Mouse (Mus musculus): ENCODE results near the gene Usp42. TPM values are rescaled to one million over a fixed set of nuclear protein-coding genes. Genes with fewer than 3 reads are reported as not detected.

Usp42 gene
- polyA plus RNA-seq, 1 experiment from 2014 or later: 31.0 TPM

GRCm38 (mm10) chr5:143670740-143671415, 61.2 kb downstream of the Usp42 start:
- DNase-seq (ENCODE audit: low spot score): no peak
- Histone ChIP-seq H3K4me2 (ENCODE audit: low read depth, low read length) (no peak overlapping the region), H3K9ac (replicated peaks; ENCODE audit: low read length) (no peak overlapping the region), H3K9me3 (replicated peaks; ENCODE audit: control insufficient read depth, low read length) (no peaks in the 10 kb centered on the region), H3K36me3 (replicated peaks; ENCODE audit: control insufficient read depth, insufficient read depth, low read depth, low read length) (no peaks in the 10 kb centered on the region), H3K27ac (replicated peaks; ENCODE audit: low read depth, low read length) (no peak overlapping the region), H3K4me1 (ENCODE audit: control insufficient read depth, insufficient read depth, low read length) (no peaks in the 10 kb centered on the region), H3K4me3 (ENCODE audit: low read depth, low read length) (no peak overlapping the region), H3K27me3 (ENCODE audit: control insufficient read depth, insufficient read depth, low read length) (no peaks in the 10 kb centered on the region)
- ATAC-seq (replicated peaks; ENCODE audit: insufficient number of reproducible peaks, low FRiP score, low TSS enrichment, low read depth): no peak
- WGBS: 83% methylated on average over 6 of the region's 6 CpGs

- no peak for DNase-seq (ENCODE audit: low spot score)
- Histone ChIP-seq H3K27ac (replicated peaks; ENCODE audit: low read depth, low read length) (no peak overlapping the region), H3K9ac (replicated peaks; ENCODE audit: low read length) (no peak overlapping the region), H3K4me1 (ENCODE audit: control insufficient read depth, insufficient read depth, low read length) (no peaks in the 10 kb centered on the region), H3K4me2 (ENCODE audit: low read depth, low read length) (no peak overlapping the region), H3K4me3 (ENCODE audit: low read depth, low read length) (no peak overlapping the region), H3K9me3 (replicated peaks; ENCODE audit: control insufficient read depth, low read length) (no peaks in the 10 kb centered on the region), H3K27me3 (ENCODE audit: control insufficient read depth, insufficient read depth, low read length) (no peaks in the 10 kb centered on the region), H3K36me3 (replicated peaks; ENCODE audit: control insufficient read depth, insufficient read depth, low read depth, low read length) (no peaks in the 10 kb centered on the region)
- 54% methylated on average over 2 of the region's 2 CpGs for WGBS
- no peak for ATAC-seq (replicated peaks; ENCODE audit: insufficient number of reproducible peaks, low FRiP score, low TSS enrichment, low read depth)
Observed at GRCm38 (mm10) chr5:143669839-143670238, 62.2 kb downstream of the Usp42 start.

- H3K9me3 ChIP-seq (replicated peaks; ENCODE audit: control insufficient read depth, low read length): no peaks in the 10 kb centered on the region
- no peak overlapping the region for H3K27ac ChIP-seq (replicated peaks; ENCODE audit: low read depth, low read length)
- no peaks in the 10 kb centered on the region for H3K36me3 ChIP-seq (replicated peaks; ENCODE audit: control insufficient read depth, insufficient read depth, low read depth, low read length)
- H3K4me3 ChIP-seq (ENCODE audit: low read depth, low read length): no peak overlapping the region
- H3K4me2 ChIP-seq (ENCODE audit: low read depth, low read length): no peak overlapping the region
- no peak for ATAC-seq (replicated peaks; ENCODE audit: insufficient number of reproducible peaks, low FRiP score, low TSS enrichment, low read depth)
- H3K4me1 ChIP-seq (ENCODE audit: control insufficient read depth, insufficient read depth, low read length): no peaks in the 10 kb centered on the region
- no peak for DNase-seq (ENCODE audit: low spot score)
- 33% methylated on average over 2 of the region's 2 CpGs for WGBS
- no peaks in the 10 kb centered on the region for H3K27me3 ChIP-seq (ENCODE audit: control insufficient read depth, insufficient read depth, low read length)
- no peak overlapping the region for H3K9ac ChIP-seq (replicated peaks; ENCODE audit: low read length)
Observed at GRCm38 (mm10) chr5:143669393-143669792, 62.7 kb downstream of the Usp42 start.

- ATAC-seq (replicated peaks; ENCODE audit: insufficient number of reproducible peaks, low FRiP score, low TSS enrichment, low read depth) (no peak), DNase-seq (ENCODE audit: low spot score) (no peak)
- Histone ChIP-seq H3K36me3 (replicated peaks; ENCODE audit: control insufficient read depth, insufficient read depth, low read depth, low read length) (no peaks in the 10 kb centered on the region), H3K9ac (replicated peaks; ENCODE audit: low read length) (no peak overlapping the region), H3K27ac (replicated peaks; ENCODE audit: low read depth, low read length) (no peak overlapping the region), H3K4me3 (ENCODE audit: low read depth, low read length) (no peak overlapping the region), H3K4me1 (ENCODE audit: control insufficient read depth, insufficient read depth, low read length) (no peaks in the 10 kb centered on the region), H3K4me2 (ENCODE audit: low read depth, low read length) (no peak overlapping the region), H3K27me3 (ENCODE audit: control insufficient read depth, insufficient read depth, low read length) (no peaks in the 10 kb centered on the region), H3K9me3 (replicated peaks; ENCODE audit: control insufficient read depth, low read length) (no peaks in the 10 kb centered on the region)
- WGBS: 54% methylated on average over 2 of the region's 2 CpGs
Observed at GRCm38 (mm10) chr5:143668884-143669283, 63.2 kb downstream of the Usp42 start.

GRCm38 (mm10) chr5:143666015-143666414, 66.1 kb downstream of the Usp42 start:
- Histone ChIP-seq H3K36me3 (replicated peaks; ENCODE audit: control insufficient read depth, insufficient read depth, low read depth, low read length) (no peaks in the 10 kb centered on the region), H3K27me3 (ENCODE audit: control insufficient read depth, insufficient read depth, low read length) (no peaks in the 10 kb centered on the region), H3K4me2 (ENCODE audit: low read depth, low read length) (no peak overlapping the region), H3K4me1 (ENCODE audit: control insufficient read depth, insufficient read depth, low read length) (no peaks in the 10 kb centered on the region), H3K4me3 (ENCODE audit: low read depth, low read length) (no peak overlapping the region), H3K9ac (replicated peaks; ENCODE audit: low read length) (no peak overlapping the region), H3K27ac (replicated peaks; ENCODE audit: low read depth, low read length) (no peak overlapping the region), H3K9me3 (replicated peaks; ENCODE audit: control insufficient read depth, low read length) (no peaks in the 10 kb centered on the region)
- WGBS: 100% methylated on average over 1 of the region's 1 CpGs
- ATAC-seq (replicated peaks; ENCODE audit: insufficient number of reproducible peaks, low FRiP score, low TSS enrichment, low read depth) (no peak), DNase-seq (ENCODE audit: low spot score) (no peak)

- Histone ChIP-seq H3K4me1 (ENCODE audit: control insufficient read depth, insufficient read depth, low read length) (no peaks in the 10 kb centered on the region), H3K9ac (replicated peaks; ENCODE audit: low read length) (no peak overlapping the region), H3K4me2 (ENCODE audit: low read depth, low read length) (no peak overlapping the region), H3K27me3 (ENCODE audit: control insufficient read depth, insufficient read depth, low read length) (no peaks in the 10 kb centered on the region), H3K36me3 (replicated peaks; ENCODE audit: control insufficient read depth, insufficient read depth, low read depth, low read length) (no peaks in the 10 kb centered on the region), H3K9me3 (replicated peaks; ENCODE audit: control insufficient read depth, low read length) (no peaks in the 10 kb centered on the region), H3K27ac (replicated peaks; ENCODE audit: low read depth, low read length) (no peak overlapping the region), H3K4me3 (ENCODE audit: low read depth, low read length) (no peak overlapping the region)
- DNase-seq (ENCODE audit: low spot score): no peak
- WGBS: 89% methylated on average over 2 of the region's 2 CpGs
- ATAC-seq (replicated peaks; ENCODE audit: insufficient number of reproducible peaks, low FRiP score, low TSS enrichment, low read depth): no peak
Observed at GRCm38 (mm10) chr5:143665561-143665960, 66.5 kb downstream of the Usp42 start.

GRCm38 (mm10) chr5:143663074-143663687, 68.9 kb downstream of the Usp42 start:
- H3K36me3 ChIP-seq (replicated peaks; ENCODE audit: control insufficient read depth, insufficient read depth, low read depth, low read length): no peaks in the 10 kb centered on the region
- no peak for ATAC-seq (replicated peaks; ENCODE audit: insufficient number of reproducible peaks, low FRiP score, low TSS enrichment, low read depth)
- no peaks in the 10 kb centered on the region for H3K27me3 ChIP-seq (ENCODE audit: control insufficient read depth, insufficient read depth, low read length)
- no peaks in the 10 kb centered on the region for H3K4me1 ChIP-seq (ENCODE audit: control insufficient read depth, insufficient read depth, low read length)
- no peak for DNase-seq (ENCODE audit: low spot score)
- 80% methylated on average over 7 of the region's 7 CpGs for WGBS
- H3K9me3 ChIP-seq (replicated peaks; ENCODE audit: control insufficient read depth, low read length): no peaks in the 10 kb centered on the region
- no peak overlapping the region for H3K4me3 ChIP-seq (ENCODE audit: low read depth, low read length)
- no peak overlapping the region for H3K27ac ChIP-seq (replicated peaks; ENCODE audit: low read depth, low read length)
- H3K9ac ChIP-seq (replicated peaks; ENCODE audit: low read length): no peak overlapping the region
- no peak overlapping the region for H3K4me2 ChIP-seq (ENCODE audit: low read depth, low read length)

Data from embryonic facial prominence, embryonic 11.5 days (tissue).